Mouse (Mus musculus) liver, postnatal 0 days (tissue): ENCODE data around the gene 9530053A07Rik. TPM values are rescaled to one million over a fixed set of nuclear protein-coding genes. Genes with fewer than 3 reads are reported as not detected.
A peak's percentile ranks its signal among the peaks of the same experiment; 100 is the strongest.

Experiments used
- ATAC-seq: fragments of 200-750 bp; cut with Nextera tagmentation; 2 replicates; pipeline ENCODE4 v1.8.0; 2017; ENCODE audit warnings: mild to moderate bottlenecking, moderate library complexity
- DNase-seq: peaks from one replicate; pipeline ENCODE4 v3.0.0-alpha.2; 2016
- H3K27ac ChIP-seq: fragments of 300-500 bp; sonication (generic); 2 replicates; pipeline ENCODE4 v1.5.1; 2014; ENCODE audit warnings: antibody characterized with exemption, moderate library complexity, mild to moderate bottlenecking, low read depth
- H3K27me3 ChIP-seq: fragments of 300-500 bp; sonication (generic); 2 replicates; pipeline ENCODE4 v1.6.1; 2014; ENCODE audit warnings: low read length, control low read depth, mixed read lengths; ENCODE audit not compliant: insufficient read depth
- H3K36me3 ChIP-seq: fragments of 300-500 bp; sonication (generic); replicated peaks from 2 replicates; pipeline ENCODE4 v1.6.1; 2014; ENCODE audit warnings: mild to moderate bottlenecking, control low read depth, low read length, moderate library complexity, mixed read lengths; ENCODE audit not compliant: insufficient read depth
- H3K4me1 ChIP-seq: fragments of 300-500 bp; sonication (generic); 2 replicates; pipeline ENCODE4 v1.6.1; 2014; ENCODE audit warnings: antibody characterized with exemption, mild to moderate bottlenecking, control low read depth; ENCODE audit not compliant: insufficient read depth
- H3K4me2 ChIP-seq: fragments of 300-500 bp; sonication (generic); 2 replicates; pipeline ENCODE4 v1.6.1; 2014; ENCODE audit warnings: low read depth, mild to moderate bottlenecking, low read length, moderate library complexity, mixed read lengths
- H3K4me3 ChIP-seq: fragments of 300-500 bp; sonication (generic); 2 replicates; pipeline ENCODE4 v1.5.1; 2014; ENCODE audit warnings: low read depth, low read length
- H3K9ac ChIP-seq: fragments of 300-500 bp; sonication (generic); replicated peaks from 2 replicates; pipeline ENCODE4 v1.6.1; 2014; ENCODE audit warnings: mild to moderate bottlenecking, moderate library complexity
- H3K9me3 ChIP-seq: fragments of 300-500 bp; sonication (generic); 2 replicates; pipeline ENCODE4 v1.6.1; 2016; ENCODE audit warnings: mild to moderate bottlenecking, control low read depth, low read length, mixed read lengths
- CTCF ChIP-seq: sonication (generic); IDR thresholded peaks from 2 replicates; pipeline ENCODE4 v1.5.1; 2016; ENCODE audit warnings: antibody characterized with exemption, low read depth
- EP300 ChIP-seq: IDR thresholded peaks from 2 replicates; pipeline ENCODE4 v1.6.1; 2016; ENCODE audit warnings: antibody characterized with exemption, low read depth, mild to moderate bottlenecking
- WGBS: fragments of 180-500 bp; shearing (Covaris S2); extraction: QIAGEN DNeasy Blood & Tissue Kit; methylation state at CpG from one replicate; pipeline ENCODE4 v1.1.7; 2014; ENCODE audit not compliant: insufficient replicate concordance; 5-methylcytosine and 5-hydroxymethylcytosine counted together
- polyA plus RNA-seq: library from polyadenylated mRNA; unstranded; fragments of >200 nt; fragmentation: Nextera tagmentation; extraction: Ambion mirVana; gene quantifications from 2 replicates; pipeline ENCODE4 v1.2.1, GENCODE M21; 2015

9530053A07Rik gene
- polyA plus RNA-seq, 1 experiment from 2014 or later: not detected

DNA sequence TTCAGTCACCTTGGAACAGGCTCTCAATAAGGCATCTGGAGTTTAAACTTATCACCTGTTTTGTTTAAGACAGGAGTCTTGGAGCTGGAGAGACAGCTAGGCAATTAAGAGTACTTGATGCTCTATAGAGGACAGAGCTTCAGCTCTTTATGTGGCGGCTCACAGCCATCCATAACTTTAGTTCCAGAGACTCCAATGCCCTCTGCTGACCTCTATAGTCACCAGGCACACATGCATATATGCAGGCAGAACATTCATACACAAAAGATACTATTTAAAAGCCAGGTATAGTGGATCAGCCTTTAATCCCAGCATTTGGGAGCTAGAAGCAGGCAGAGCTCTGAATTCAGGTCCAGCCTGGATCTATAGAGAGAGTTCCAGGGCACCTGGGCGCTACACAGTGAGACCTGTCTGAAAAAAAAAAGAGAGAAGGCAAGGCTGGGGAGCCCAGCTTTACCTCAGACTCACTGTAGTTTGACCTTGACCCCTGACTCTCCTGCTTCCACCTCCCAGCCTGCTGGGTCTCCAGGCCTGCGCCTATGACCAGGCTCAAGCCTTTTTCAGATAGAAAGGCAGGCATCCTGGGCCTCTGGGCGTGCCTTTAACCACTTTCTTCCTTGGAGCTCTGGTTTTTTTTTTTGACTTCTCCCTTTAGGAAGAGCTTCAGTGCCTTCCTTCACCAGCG lies 66.3 kb downstream of the 9530053A07Rik start:
- no peak overlapping the region for H3K9ac ChIP-seq
- H3K9me3 ChIP-seq: no peaks in the 10 kb centered on the region
- H3K27ac ChIP-seq: no peak overlapping the region
- WGBS: 72% methylated on average over 5 of the region's 5 CpGs
- no peak for TF ChIP-seq CTCF
- no peak for TF ChIP-seq EP300
- H3K4me1 ChIP-seq: no peaks in the 10 kb centered on the region
- ATAC-seq (no peak), DNase-seq (no peak)
- H3K36me3 ChIP-seq: peaks cover 3% of the 10 kb centered on the region; the same call in 1 of the 2 replicates
- H3K27me3 ChIP-seq: no peaks in the 10 kb centered on the region
- no peak overlapping the region for H3K4me3 ChIP-seq
- H3K4me2 ChIP-seq: no peak overlapping the region

DNA sequence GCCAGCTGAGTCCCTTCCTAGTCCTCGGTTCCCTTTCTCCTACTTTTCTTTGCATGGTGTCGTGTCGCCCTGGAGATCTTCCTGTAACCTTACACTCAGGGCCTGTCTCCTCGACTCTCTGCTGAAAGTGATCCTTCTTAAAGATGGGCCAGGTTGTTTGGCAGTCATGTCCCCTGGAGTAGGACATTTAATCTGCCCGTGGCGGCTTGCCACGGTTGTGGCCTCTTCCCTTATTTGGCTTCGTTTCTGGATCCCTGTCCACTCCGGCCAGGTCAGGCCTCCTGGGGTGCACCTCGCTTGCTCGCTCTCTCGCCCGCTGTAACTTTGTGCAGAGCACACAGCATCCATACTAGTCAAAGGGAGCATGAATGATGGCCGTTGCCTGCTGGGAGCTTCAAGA lies 67.3 kb downstream of the 9530053A07Rik start:
- TF ChIP-seq EP300 (no peak), CTCF (no peak)
- Histone ChIP-seq H3K9me3 (no peaks in the 10 kb centered on the region), H3K4me2 (no peak overlapping the region), H3K27me3 (no peaks in the 10 kb centered on the region), H3K27ac (no peak overlapping the region), H3K9ac (no peak overlapping the region), H3K36me3 (no peaks in the 10 kb centered on the region), H3K4me1 (no peaks in the 10 kb centered on the region), H3K4me3 (no peak overlapping the region)
- WGBS: 85% methylated on average over 14 of the region's 14 CpGs
- no peak for ATAC-seq
- no peak for DNase-seq

DNA sequence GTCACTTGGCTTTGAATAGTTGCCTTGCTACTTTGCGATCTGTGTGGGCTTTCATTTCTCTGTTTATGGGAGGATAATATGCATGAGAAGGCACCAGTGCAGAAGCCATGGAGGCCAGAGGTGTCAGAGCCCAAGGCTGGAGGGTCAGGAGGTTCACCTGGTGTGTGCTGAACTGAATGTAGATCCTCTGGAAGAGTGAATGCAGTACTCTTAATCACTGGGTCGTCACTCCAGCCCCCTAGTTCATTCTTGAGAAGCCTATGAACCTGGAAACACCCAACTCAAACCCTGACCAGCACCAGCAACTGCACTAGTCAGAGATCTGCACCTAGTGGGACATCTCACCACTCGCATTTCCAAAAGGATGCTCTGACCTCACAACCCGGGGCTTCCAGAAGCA lies 69.8 kb downstream of the 9530053A07Rik start:
- Histone ChIP-seq H3K4me1 (no peaks in the 10 kb centered on the region), H3K27me3 (no peaks in the 10 kb centered on the region), H3K9me3 (no peaks in the 10 kb centered on the region), H3K4me3 (no peak overlapping the region), H3K4me2 (no peak overlapping the region), H3K9ac (no peak overlapping the region), H3K36me3 (no peaks in the 10 kb centered on the region), H3K27ac (no peak overlapping the region)
- ATAC-seq (no peak), DNase-seq (no peak)
- 63% methylated on average over 4 of the region's 4 CpGs for WGBS
- TF ChIP-seq EP300 (no peak), CTCF (no peak)

DNA sequence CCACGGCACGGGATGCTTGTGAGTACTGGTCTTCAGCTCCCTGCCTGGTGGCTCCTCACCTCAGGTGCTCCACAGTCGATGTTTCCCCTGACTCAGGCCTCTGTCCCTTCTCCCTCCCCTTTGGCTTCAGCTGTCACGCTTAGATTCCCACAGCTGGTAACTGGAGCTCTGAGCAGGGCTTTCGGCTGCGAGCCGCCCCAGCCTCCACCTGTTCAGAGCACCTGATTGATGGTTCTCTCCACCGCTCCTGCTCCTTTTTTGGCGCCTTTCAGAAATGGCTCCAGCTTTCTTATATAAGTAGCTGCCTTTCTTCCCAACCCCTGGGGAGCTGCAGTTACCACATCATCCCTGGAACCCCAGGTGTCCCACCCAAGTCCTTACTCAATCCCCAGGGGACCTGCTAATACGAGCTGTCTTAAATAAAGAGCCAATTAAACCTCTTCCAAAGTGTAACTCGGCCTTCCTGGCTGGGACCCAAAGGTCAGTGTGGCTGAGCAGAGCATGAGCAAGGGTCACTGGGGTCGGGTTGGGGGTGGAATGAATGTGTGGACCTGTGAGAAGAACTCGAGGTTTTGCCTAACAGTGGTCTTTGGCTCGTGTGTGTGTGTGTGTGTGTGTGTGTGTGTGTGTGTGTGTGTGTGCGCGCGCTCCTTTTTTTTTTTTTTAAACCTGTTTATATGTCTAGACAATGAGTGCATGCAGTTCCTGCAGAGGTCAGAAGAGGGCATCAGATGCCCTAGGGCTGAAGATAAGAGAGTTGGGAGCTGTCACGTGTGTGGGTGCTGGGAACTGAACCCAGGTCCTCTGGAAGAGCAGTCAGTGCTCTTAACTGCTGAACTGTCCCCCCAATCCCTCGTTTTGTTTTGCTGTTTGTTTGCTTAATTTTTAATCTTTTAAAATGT lies 74.2 kb downstream of the 9530053A07Rik start:
- Histone ChIP-seq H3K27me3 (no peaks in the 10 kb centered on the region), H3K4me1 (no peaks in the 10 kb centered on the region), H3K4me3 (no peak overlapping the region), H3K36me3 (no peaks in the 10 kb centered on the region), H3K27ac (no peak overlapping the region), H3K9ac (no peak overlapping the region), H3K9me3 (no peaks in the 10 kb centered on the region), H3K4me2 (0 out of 2 replicates have a peak overlapping the region, but pooled peaks have one; percentile 11)
- no peak for DNase-seq
- peak; percentile 38; the same call in 1 of the 2 replicates for ATAC-seq
- WGBS: 53% methylated on average over 19 of the region's 19 CpGs
- no peak for TF ChIP-seq EP300
- no peak for TF ChIP-seq CTCF

DNA sequence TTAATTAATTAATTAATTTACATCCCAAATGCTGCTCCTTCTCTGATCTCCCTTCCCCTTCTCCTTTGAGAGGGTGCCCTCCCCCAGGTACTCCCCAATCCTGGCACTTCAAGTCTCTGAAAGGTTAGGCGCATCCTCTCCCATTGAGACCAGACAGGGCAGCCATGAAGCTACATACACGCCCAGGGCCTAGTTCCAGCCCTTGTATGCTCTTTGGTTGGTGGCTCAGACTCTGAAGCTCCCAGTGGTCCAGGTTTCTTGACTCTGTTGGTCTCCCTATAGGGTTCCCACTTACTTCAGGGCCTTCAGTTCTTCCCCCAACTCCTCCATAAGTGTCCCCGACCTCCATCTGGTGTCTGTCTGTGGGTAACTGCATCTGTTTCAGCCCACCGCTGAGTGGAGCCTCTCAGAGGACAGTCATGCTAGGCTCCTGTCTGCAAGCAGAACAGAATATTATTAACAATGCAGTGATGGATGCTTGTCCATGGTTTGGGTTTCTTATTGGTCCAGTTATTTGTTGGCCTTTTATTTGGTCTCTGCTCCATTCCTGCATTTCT lies 76.9 kb downstream of the 9530053A07Rik start:
- no peak overlapping the region for H3K9ac ChIP-seq
- no peak overlapping the region for H3K27ac ChIP-seq
- H3K27me3 ChIP-seq: no peaks in the 10 kb centered on the region
- TF ChIP-seq EP300 (no peak), CTCF (no peak)
- no peaks in the 10 kb centered on the region for H3K4me1 ChIP-seq
- 67% methylated on average over 4 of the region's 4 CpGs for WGBS
- H3K9me3 ChIP-seq: no peaks in the 10 kb centered on the region
- no peak for DNase-seq
- H3K4me3 ChIP-seq: no peak overlapping the region
- no peak overlapping the region for H3K4me2 ChIP-seq
- H3K36me3 ChIP-seq: no peaks in the 10 kb centered on the region
- ATAC-seq: no peak

DNA sequence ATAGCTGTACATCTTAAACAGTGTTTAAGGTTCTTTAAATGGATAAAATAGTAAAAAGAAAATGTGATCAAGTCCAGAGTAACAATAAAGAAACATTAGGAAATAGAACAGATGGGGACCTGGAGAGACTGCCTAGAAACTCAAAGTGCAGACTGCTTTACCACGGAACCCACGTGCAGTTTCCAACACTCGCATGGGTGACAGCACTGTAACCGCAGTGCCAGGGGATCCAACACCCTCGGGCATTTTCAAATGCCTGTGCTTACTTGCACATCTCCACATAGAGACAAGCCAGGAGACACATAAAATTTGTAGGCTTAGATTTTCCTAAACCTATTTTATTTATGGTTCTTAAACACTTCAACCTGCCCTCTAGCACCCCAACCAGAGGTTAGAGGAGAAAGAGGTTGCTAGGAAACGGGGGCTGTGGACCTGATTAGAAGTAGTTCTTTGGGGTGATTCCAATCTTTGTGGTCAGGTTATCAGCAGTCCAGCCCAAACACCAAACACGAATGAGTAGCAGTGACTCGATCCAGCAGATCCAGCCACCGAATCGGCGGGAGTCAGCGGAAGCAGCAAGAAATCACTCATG lies 79.2 kb downstream of the 9530053A07Rik start:
- WGBS: 36% methylated on average over 12 of the region's 12 CpGs
- no peak overlapping the region for H3K9ac ChIP-seq
- no peak for TF ChIP-seq EP300
- no peak for TF ChIP-seq CTCF
- no peaks in the 10 kb centered on the region for H3K4me1 ChIP-seq
- no peaks in the 10 kb centered on the region for H3K27me3 ChIP-seq
- peak overlapping the region; percentile 71 for H3K4me2 ChIP-seq
- no peaks in the 10 kb centered on the region for H3K9me3 ChIP-seq
- H3K36me3 ChIP-seq: no peaks in the 10 kb centered on the region
- DNase-seq: no peak
- H3K27ac ChIP-seq: no peak overlapping the region
- H3K4me3 ChIP-seq: no peak overlapping the region
- ATAC-seq: no peak
